Mouse (Mus musculus) cerebellum, adult 9-11 months (tissue): ENCODE measurements around the gene Plgrkt.

Experiments
- DNase-seq: peaks from one replicate; pipeline ENCODE4 v3.0.0; 2022

The Plgrkt gene

GRCm38 (mm10) chr19:29350991-29351390, 16.2 kb downstream of the Plgrkt start:
- DNase-seq: no peak

GRCm38 (mm10) chr19:29345636-29346035, 21.6 kb downstream of the Plgrkt start:
- no peak for DNase-seq

GRCm38 (mm10) chr19:29344868-29345267, 22.3 kb downstream of the Plgrkt start:
- DNase-seq: no peak

DNA sequence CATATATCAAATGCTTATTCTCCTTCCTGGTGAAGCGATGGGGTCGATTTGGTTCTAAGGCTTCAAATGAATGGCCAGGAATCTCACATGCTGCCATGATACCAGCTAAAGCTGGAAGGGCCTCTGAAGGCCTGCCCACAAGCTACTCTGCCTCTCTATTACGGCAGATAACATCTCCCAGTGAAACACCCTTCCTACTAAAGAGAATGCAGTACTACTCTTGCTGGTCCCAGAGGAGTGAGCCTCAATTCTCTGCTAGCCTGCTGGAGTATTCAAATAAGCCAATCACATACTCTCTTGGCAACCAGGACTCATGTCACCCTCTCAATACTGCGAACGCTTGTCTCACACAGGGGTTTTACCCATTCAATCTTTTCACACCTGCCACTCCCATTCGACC, 24.9 kb downstream of the Plgrkt start:
- no peak for DNase-seq

DNA sequence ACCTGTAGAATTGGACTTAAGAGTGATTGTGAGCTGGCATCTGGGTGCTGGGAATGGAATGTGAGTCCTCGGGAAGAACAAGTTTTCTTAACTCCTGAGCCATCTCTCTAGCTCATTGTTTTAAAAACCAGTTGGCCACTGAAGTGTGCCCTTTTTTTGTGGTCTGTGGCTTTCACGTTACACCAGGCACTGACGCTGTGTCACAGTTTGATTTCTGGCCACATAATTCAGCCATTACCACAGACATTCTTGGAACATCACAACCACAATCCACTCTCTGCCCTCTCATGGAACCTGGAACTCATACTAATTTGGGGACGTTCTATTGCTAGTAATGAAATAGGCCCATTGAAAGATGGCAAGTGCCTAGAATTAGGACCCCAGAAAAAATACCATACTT, 26.2 kb downstream of the Plgrkt start:
- DNase-seq: no peak

- no peak for DNase-seq
Measured at GRCm38 (mm10) chr19:29336624-29337023, 30.6 kb downstream of the Plgrkt start.

- peak; percentile 25 for DNase-seq
Measured at GRCm38 (mm10) chr19:29334068-29334745, 33.0 kb downstream of the Plgrkt start, which contains the start of gene Rln1. Gene Rln1, minus strand, starts transcription at chr19:29334670.

- no peak for DNase-seq
Measured at GRCm38 (mm10) chr19:29326822-29327552, 40.2 kb downstream of the Plgrkt start.

- no peak for DNase-seq
Measured at GRCm38 (mm10) chr19:29326396-29326795, 40.8 kb downstream of the Plgrkt start.

GRCm38 (mm10) chr19:29325852-29326180, 41.4 kb downstream of the Plgrkt start:
- DNase-seq: no peak

- no peak for DNase-seq
Measured at GRCm38 (mm10) chr19:29325053-29325851, 41.9 kb downstream of the Plgrkt start, which contains the start of gene Insl6. Gene Insl6, minus strand, starts transcription at chr19:29325356.

DNA sequence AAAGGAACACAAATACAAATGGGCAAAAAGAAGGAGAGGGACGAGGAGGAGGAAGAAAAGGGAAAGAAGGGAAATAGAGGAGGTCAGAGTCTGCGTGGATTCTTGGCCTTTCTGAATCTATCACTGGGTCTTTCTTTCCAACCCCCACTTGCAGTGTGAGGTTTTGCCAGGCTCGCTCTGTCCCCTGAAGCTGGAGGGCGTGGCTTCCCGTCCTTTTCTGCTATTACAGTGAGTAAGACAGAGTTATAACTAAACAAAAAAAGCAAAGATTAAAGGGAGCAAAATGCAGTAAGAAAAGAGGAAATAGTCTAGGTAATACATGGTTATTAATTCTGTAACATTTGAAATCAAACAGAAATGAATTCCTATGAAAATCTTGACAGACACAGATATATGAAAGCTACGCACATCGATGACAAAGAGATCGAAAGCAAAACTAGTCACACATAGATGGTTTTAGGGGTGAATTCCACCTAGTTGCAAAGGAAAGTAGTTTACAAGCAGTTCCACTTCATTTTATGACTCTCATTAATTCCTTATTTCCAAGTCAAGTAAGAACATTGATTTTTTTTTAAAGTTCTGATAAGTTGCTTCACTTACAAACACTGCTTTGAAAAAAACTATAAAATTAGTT, 43.7 kb downstream of the Plgrkt start:
- DNase-seq: no peak

DNA sequence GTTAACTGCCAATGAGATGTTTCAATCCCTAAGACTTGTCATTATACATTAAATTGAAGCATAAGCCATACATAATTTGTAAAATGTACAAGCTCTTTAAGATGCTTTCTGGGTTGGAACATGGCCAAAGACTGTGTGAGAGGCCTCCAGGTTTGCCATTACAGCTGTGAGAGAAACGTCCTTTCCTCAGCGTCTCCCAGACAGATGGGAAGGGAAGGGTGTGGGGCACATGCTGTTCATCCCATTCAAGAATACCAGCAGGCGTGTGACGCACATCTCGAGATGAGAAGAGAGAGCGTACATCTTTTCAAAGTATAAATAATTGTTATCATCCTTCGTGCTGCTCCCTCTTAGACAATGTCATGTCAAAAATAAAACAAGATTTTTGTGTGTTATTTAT, 54.5 kb downstream of the Plgrkt start:
- DNase-seq: no peak

GRCm38 (mm10) chr19:29311791-29312190, 55.4 kb downstream of the Plgrkt start:
- no peak for DNase-seq

GRCm38 (mm10) chr19:29308832-29309231, 58.4 kb downstream of the Plgrkt start:
- no peak for DNase-seq

GRCm38 (mm10) chr19:29302119-29302518, 65.1 kb downstream of the Plgrkt start:
- DNase-seq: no peak

DNA sequence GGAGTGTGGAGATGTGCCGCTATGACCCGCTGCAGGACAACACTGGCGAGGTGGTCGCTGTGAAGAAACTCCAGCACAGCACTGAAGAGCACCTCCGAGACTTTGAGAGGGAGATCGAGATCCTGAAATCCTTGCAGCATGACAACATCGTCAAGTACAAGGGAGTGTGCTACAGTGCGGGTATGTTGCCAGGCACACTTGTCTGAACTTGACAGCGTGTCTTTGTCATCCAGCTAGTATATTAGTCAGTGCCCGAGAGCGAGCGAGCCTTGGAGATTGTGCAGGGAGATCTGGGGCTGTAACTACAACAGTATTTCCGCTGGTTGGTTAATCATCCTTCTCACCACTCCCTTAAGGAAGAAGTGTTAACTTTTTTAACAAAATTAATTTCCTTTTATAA, 66.3 kb downstream of the Plgrkt start:
- no peak for DNase-seq
